Mouse (Mus musculus) G1E (cell line): ENCODE results near the gene Sdr9c7.

ENCODE experiments used
- GATA1 ChIP-seq: IDR thresholded peaks from 2 replicates; pipeline ENCODE4 v1.6.1; 2012; ENCODE audit warnings: borderline replicate concordance, low read length, inconsistent platforms, mixed read lengths
- POLR2AphosphoS5 ChIP-seq: IDR thresholded peaks from 2 replicates; pipeline ENCODE4 v1.6.1; 2012; ENCODE audit warnings: low read depth, low read length, inconsistent platforms; ENCODE audit not compliant: insufficient replicate concordance

- TF ChIP-seq GATA1 (no peak), POLR2AphosphoS5 (no peak)
These were observed 38.0 kb downstream of the Sdr9c7 start for GRCm38 (mm10) chr10:127936271-127936670.
